Mouse (Mus musculus) bone marrow macrophage, adult 2 months (primary cell): ENCODE results near the gene Gng2. TPM values are rescaled to one million over a fixed set of nuclear protein-coding genes. Genes with fewer than 3 reads are reported as not detected.
"Not testable (repeated sequence)": the region's sequence is repeated elsewhere in the genome, so short reads cannot be mapped to it uniquely, and the experiment has no call there.

Experiments
- H3K27ac ChIP-seq: 2 replicates; pipeline ENCODE4 v1.5.1; 2012; ENCODE audit warnings: low read depth, low read length; ENCODE audit not compliant: insufficient read depth
- H3K4me1 ChIP-seq: 2 replicates; pipeline ENCODE4 v1.6.1; 2012; ENCODE audit warnings: low read length; ENCODE audit not compliant: control insufficient read depth, insufficient read depth
- H3K4me3 ChIP-seq: 2 replicates; pipeline ENCODE4 v1.5.1; 2012; ENCODE audit warnings: mild to moderate bottlenecking, low read length, moderate library complexity; ENCODE audit not compliant: insufficient read depth
- CTCF ChIP-seq: IDR thresholded peaks from 2 replicates; pipeline ENCODE4 v1.5.1; 2012; ENCODE audit warnings: low read depth, mild to moderate bottlenecking, low read length, moderate library complexity
- POLR2A ChIP-seq: IDR thresholded peaks from 2 replicates; pipeline ENCODE4 v1.6.1; 2012; ENCODE audit warnings: mild to moderate bottlenecking, low read depth, low read length, borderline replicate concordance
- polyA plus RNA-seq: library from polyadenylated mRNA; stranded (reverse); fragments of >200 nt; gene quantifications from 2 replicates; pipeline ENCODE4 v1.2.4, GENCODE M21; 2012; ENCODE audit not compliant: missing spikeins, insufficient read depth, insufficient read length

The Gng2 gene
- polyA plus RNA-seq, 1 experiment: 210 TPM

- TF ChIP-seq POLR2A (no peak), CTCF (no peak)
- H3K27ac ChIP-seq: no peak overlapping the region
- peaks cover 19% of the 10 kb centered on the region for H3K4me1 ChIP-seq
- no peak overlapping the region for H3K4me3 ChIP-seq
Measured at GRCm38 (mm10) chr14:19920254-19920691, 57.2 kb downstream of the Gng2 start.

DNA sequence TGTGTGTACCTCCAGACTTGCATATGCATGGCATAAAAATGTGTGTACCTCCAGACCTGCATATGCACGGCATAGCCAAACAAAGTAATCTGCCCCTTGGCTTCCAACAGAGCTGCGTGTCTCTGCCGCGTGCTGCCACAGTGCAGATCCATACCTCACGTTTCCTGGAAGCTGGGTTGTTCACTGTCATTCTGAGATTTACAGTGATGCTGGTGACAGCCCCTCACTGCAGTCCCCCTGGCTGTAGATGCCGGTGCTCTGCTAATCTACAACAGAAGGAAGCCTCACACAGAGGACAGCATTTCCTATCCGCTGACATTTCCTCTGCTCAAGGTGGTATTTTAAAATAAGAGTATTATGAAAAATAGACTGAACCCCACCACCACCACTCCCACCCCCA lies 57.6 kb downstream of the Gng2 start:
- TF ChIP-seq POLR2A: no peak
- TF ChIP-seq CTCF: no peak
- Histone ChIP-seq H3K4me3 (no peak overlapping the region), H3K4me1 (peaks cover 19% of the 10 kb centered on the region), H3K27ac (no peak overlapping the region)

DNA sequence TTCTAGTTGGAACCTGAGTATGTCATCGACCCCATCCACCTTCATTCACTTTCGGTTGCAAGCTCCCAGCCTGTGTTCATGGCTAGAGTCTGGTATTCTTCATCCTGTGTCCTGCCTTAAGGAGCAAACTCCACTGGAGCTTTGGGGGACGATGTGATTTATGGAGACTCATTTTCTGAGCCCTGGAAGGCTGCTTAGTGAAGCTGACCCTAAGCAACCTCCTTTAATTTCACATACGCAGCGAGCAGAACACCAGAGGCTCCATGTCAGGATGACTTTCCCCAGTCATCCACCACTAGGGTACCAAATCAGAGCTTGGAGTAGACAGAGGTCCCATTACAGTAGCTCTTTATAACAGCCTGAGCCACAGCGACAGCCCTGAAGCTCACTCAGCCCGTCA lies 59.9 kb downstream of the Gng2 start:
- H3K27ac ChIP-seq: no peak overlapping the region
- no peak overlapping the region for H3K4me3 ChIP-seq
- peaks cover 21% of the 10 kb centered on the region for H3K4me1 ChIP-seq
- TF ChIP-seq POLR2A (no peak), CTCF (no peak)

DNA sequence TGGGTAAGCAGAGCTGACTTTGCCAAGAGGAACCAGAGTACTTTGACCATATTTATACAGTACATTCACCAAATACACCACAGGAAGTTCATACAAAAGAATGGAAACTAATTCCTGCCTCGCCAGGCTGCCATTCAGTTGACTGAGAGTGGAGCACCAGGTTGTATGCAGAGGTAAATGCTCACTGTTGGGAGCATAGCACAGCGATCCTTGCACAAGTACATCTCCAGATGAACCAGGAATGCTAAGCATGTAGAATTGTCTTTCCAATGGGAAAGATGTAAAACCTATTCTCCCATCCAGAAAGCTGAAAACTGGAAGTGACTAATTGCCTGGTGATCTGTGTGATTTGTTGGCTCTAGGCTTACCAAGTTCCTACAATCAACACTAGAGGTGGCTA lies 61.1 kb downstream of the Gng2 start:
- Histone ChIP-seq H3K4me3 (no peak overlapping the region), H3K27ac (no peak overlapping the region), H3K4me1 (peaks cover 21% of the 10 kb centered on the region)
- TF ChIP-seq CTCF (no peak), POLR2A (no peak)

GRCm38 (mm10) chr14:19912891-19913290 lies 64.5 kb downstream of the Gng2 start:
- H3K4me3 ChIP-seq: no peak overlapping the region
- no peak overlapping the region for H3K27ac ChIP-seq
- peaks cover 22% of the 10 kb centered on the region for H3K4me1 ChIP-seq
- TF ChIP-seq CTCF (no peak), POLR2A (no peak)

DNA sequence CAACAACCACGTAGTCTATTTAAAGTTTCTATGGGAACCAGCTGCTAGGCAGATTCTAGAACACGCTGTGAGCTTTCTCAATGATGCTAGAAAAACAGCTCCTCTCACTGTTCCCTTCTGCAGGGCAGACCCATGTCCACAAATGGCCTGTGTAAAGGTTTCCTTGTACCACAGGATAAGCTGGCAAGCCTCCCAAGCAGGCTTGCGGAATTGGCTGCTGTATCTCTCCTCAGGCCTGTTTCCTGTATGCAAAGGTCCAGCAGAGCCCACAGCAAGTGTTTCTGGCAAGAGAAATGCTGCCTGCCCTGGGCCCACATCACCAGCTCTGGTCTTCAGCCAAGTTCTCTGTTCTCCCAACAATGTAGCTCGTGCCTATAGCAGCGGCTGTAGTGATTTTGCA lies 71.8 kb downstream of the Gng2 start:
- Histone ChIP-seq H3K27ac (no peak overlapping the region), H3K4me3 (no peak overlapping the region), H3K4me1 (peaks cover 33% of the 10 kb centered on the region)
- TF ChIP-seq POLR2A: no peak
- TF ChIP-seq CTCF: no peak

- Histone ChIP-seq H3K4me3 (no peak overlapping the region), H3K27ac (peak overlapping the region; percentile 74), H3K4me1 (peaks cover 33% of the 10 kb centered on the region)
- TF ChIP-seq POLR2A (no peak), CTCF (no peak)
Measured at GRCm38 (mm10) chr14:19904821-19905220, 72.6 kb downstream of the Gng2 start.

GRCm38 (mm10) chr14:19904031-19904430 lies 73.4 kb downstream of the Gng2 start:
- peak overlapping the region; percentile 74 for H3K27ac ChIP-seq
- peak overlapping the region; percentile 17; the same call in 1 of the 2 replicates for H3K4me3 ChIP-seq
- TF ChIP-seq CTCF (no peak), POLR2A (no peak)
- H3K4me1 ChIP-seq: peaks cover 33% of the 10 kb centered on the region

DNA sequence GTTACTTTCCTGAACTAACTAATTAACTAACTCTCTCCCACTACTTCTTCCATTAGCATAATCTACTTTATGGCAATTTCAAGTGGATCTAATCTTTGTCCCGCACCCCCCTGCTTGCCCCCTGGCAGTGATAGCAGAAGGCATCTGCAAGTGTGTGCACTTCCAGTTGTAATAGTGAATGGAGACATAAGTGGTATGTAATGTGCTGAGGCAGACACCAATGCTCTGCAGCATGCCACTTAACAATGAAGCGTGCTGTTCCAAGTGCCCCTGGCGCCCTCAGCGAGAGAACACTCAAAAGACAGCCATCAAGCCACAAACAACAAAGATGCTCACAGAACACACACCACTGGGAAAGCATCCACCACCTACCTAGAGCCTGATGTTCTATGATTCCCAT lies 76.9 kb downstream of the Gng2 start:
- TF ChIP-seq POLR2A (no peak), CTCF (no peak)
- no peak overlapping the region for H3K4me3 ChIP-seq
- H3K4me1 ChIP-seq: peaks cover 17% of the 10 kb centered on the region
- H3K27ac ChIP-seq: no peak overlapping the region

GRCm38 (mm10) chr14:19887569-19887968 lies 89.9 kb downstream of the Gng2 start:
- H3K4me3 ChIP-seq: no peak overlapping the region
- H3K27ac ChIP-seq: no peak overlapping the region
- TF ChIP-seq CTCF (no peak), POLR2A (no peak)
- H3K4me1 ChIP-seq: peaks cover 30% of the 10 kb centered on the region

GRCm38 (mm10) chr14:19884431-19884830 lies 93.0 kb downstream of the Gng2 start:
- peaks cover 19% of the 10 kb centered on the region for H3K4me1 ChIP-seq
- H3K27ac ChIP-seq, H3K4me3 ChIP-seq: not testable (repeated sequence)
